Mouse (Mus musculus) lung, postnatal 0 days (tissue): Measurements from ENCODE around the gene Igf2r.

ENCODE experiments used
- CTCF ChIP-seq: IDR thresholded peaks from 2 replicates; pipeline ENCODE4 v1.5.1; 2016; ENCODE audit warnings: antibody characterized with exemption, mild to moderate bottlenecking
- EP300 ChIP-seq: IDR thresholded peaks from 2 replicates; pipeline ENCODE4 v1.6.1; 2016; ENCODE audit warnings: antibody characterized with exemption, mild to moderate bottlenecking, control low read depth

GRCm38 (mm10) chr17:12781101-12781500 lies 11.6 kb upstream of the Igf2r start:
- TF ChIP-seq CTCF: no peak
- TF ChIP-seq EP300: no peak
